Mouse (Mus musculus): ENCODE data around the gene Hspa12b.
A peak's percentile ranks its signal among the peaks of the same experiment; 100 is the strongest.

The Hspa12b gene

GRCm38 (mm10) chr2:131129836-131130235 lies 2.8 kb downstream of the Hspa12b start:
- no peak for DNase-seq

- DNase-seq, result no peak
Observed at GRCm38 (mm10) chr2:131130849-131131248, 3.8 kb downstream of the Hspa12b start.

- no peak for DNase-seq
Observed at GRCm38 (mm10) chr2:131132111-131132888, 5.2 kb downstream of the Hspa12b start.

- DNase-seq, result no peak
Observed at GRCm38 (mm10) chr2:131132930-131133547, 6.0 kb downstream of the Hspa12b start, which contains the start of gene Gm11037. Gene Gm11037 (plus strand): TSS chr2:131133497.

GRCm38 (mm10) chr2:131134381-131134780 lies 7.3 kb downstream of the Hspa12b start:
- DNase-seq, result no peak

- no peak for DNase-seq
Observed at GRCm38 (mm10) chr2:131134826-131135400, 7.8 kb downstream of the Hspa12b start.

- no peak for DNase-seq
Observed at GRCm38 (mm10) chr2:131135521-131136139, 8.6 kb downstream of the Hspa12b start.

DNA sequence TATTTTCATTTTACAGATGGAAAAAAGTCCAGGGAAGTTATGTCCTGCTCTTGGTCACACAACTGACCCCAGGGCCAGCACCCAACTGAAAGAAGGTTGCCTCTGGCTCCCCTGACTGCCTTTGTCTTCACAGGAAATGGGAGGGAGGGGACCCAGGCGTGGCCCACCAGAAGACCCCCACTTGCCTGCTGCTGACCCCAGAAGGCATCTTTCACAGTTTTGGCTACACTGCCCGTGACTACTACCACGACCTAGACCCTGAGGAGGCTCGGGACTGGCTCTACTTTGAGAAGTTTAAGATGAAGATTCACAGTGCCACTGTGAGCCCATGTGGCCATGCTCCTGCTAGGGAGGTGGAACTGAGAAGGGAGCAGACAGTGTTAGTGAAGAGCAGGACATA lies 11.2 kb downstream of the Hspa12b start:
- DNase-seq, result no peak

GRCm38 (mm10) chr2:131138760-131139159 lies 11.7 kb downstream of the Hspa12b start:
- DNase-seq, result no peak

- no peak for DNase-seq
Observed at GRCm38 (mm10) chr2:131139287-131139686, 12.2 kb downstream of the Hspa12b start.

DNA sequence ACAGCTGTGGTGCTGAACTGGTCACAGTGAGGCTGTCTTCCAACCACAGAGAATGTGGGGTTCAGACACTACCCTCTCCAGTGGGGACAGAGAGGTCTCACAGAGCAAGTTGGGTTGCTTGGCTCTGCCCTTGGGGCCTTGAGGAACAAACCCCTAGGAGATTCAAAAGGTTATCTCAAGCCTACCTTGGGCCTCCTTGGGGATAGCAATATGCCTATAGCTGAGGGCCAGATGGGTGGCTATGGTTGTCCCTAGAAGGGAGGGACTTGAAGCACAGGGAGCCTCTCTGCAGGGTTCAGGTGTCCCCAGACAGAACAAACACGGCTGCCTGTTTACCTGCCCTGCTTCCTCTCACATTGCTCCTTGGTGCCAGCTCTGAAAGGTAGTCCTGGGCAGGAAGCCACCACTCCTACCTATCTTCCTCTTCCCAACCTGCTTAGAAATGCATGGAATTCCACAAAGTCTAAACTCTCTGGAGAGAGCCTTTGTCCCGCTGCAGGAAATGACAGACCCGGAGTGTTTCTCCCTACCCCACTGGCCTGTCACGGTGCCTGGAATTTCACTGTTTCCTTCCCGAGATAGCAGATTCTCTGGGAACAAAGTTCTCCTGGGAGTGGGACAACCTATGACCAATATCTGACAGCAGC lies 12.9 kb downstream of the Hspa12b start:
- no peak for DNase-seq

- DNase-seq, result no peak
Observed at GRCm38 (mm10) chr2:131140533-131140905, 13.4 kb downstream of the Hspa12b start.

DNA sequence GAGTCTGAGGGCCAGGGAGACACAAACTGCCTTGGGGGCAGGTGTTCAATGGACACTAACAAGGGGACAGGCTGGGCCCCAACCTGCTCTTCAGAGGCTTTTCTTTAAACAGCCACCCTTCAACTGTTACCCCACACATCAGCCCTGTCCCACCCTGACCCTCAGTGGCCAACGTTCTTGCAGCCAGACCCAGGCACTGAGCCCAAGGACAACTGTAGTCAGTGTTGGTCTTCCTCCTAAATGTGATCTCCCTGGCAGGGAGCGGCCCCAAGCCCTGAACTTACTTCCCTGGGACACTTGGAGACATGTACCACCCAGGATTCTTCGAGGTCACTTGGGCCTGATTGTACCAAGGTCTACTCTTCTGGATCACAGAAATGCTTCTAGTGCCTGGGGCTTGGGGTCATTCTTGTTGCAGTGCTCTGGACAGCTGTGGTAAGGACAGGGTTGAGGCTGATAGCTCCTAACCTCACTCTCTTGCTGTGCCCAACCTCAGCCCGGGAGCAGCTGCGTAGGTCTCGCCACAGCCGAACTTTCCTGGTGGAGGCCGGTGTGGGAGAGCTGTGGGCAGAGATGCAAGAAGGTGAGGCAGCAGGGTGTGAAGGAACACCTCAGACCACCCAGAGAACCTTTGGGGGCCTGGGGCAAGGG lies 14.4 kb downstream of the Hspa12b start:
- no peak for DNase-seq

DNA sequence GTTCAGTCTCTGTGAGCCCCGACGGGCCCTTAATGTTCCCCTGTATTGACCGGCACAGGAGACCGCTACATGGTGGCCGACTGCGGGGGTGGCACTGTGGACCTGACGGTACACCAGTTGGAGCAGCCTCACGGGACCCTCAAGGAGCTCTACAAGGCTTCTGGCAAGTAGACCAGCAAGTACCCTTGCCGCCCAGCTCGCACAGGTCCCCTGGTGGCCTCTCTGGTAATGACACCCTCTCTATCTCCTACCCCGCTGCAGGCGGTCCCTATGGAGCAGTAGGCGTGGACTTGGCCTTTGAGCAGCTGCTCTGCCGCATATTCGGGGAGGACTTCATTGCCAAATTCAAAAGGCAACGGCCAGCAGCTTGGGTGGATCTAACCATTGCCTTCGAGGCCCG lies 15.5 kb downstream of the Hspa12b start:
- peak; percentile 77 for DNase-seq

DNA sequence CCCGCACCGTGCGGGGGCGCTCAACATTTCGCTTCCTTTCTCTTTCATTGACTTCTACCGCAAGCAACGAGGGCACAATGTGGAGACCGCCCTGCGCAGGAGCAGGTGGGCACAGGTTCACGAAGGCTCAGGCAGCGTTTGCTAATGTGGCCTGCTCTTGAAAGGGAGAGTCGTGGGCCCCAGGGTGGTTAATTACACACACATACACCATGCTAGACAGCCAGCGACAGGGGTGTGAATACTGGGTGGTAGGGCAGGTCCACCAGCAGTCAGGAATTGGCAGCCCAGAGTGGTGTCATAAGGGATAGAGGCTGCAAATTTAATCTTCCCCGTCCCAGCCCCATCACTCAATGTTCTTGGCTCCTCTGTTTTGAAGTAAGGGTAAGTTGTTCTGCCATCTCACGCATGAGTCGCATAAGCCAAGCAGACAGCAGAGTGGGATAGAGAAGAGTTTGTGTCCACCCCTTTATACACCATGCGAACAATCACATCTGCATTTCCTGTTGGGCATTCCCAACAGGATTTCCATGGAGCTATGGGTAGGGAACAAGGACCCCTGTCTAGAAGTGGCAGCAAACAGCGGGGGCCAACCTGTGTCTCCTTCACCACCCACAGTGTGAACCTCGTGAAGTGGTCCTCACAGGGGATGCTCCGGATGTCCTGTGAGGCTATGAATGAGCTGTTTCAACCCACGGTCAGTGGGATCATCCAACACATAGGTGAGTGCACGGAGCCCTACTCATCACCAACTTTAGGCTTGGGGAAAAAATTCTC lies 16.1 kb downstream of the Hspa12b start:
- DNase-seq, result no peak

- no peak for DNase-seq
Observed at GRCm38 (mm10) chr2:131145121-131145520, 18.0 kb downstream of the Hspa12b start.

GRCm38 (mm10) chr2:131145536-131145935 lies 18.5 kb downstream of the Hspa12b start:
- no peak for DNase-seq

- no peak for DNase-seq
Observed at GRCm38 (mm10) chr2:131146193-131147042, 19.3 kb downstream of the Hspa12b start.

- no peak for DNase-seq
Observed at GRCm38 (mm10) chr2:131147043-131147365, 19.9 kb downstream of the Hspa12b start.

GRCm38 (mm10) chr2:131148353-131149253 lies 21.5 kb downstream of the Hspa12b start:
- no peak for DNase-seq
